Mouse (Mus musculus): ENCODE results near the gene Wdr43. TPM values are rescaled to one million over a fixed set of nuclear protein-coding genes. Genes with fewer than 3 reads are reported as not detected.
"Not testable (repeated sequence)": the region's sequence is repeated elsewhere in the genome, so short reads cannot be mapped to it uniquely, and the experiment has no call there.

Gene Wdr43
- total RNA-seq (2014; fragmentation: Nextera tagmentation) (109 and 131 TPM in 2 replicates), total RNA-seq (2017) (299 and 360 TPM in 2 replicates)

GRCm38 (mm10) chr17:71615638-71616318, at the start of gene Wdr43:
Gene Wdr43, plus strand, starts transcription at chr17:71615895.
- peak; percentile 97 for ATAC-seq (replicated peaks; ENCODE audit: poor library complexity, severe bottlenecking)

GRCm38 (mm10) chr17:71579176-71579705, 36.5 kb upstream of the Wdr43 start:
- peak; percentile 65; the same call in 1 of the 2 replicates for ATAC-seq (replicated peaks; ENCODE audit: poor library complexity, severe bottlenecking)

- ATAC-seq (replicated peaks; ENCODE audit: poor library complexity, severe bottlenecking) = no peak
Measured at GRCm38 (mm10) chr17:71597881-71598658, 17.6 kb upstream of the Wdr43 start.

- peak; percentile 92 for ATAC-seq (replicated peaks; ENCODE audit: poor library complexity, severe bottlenecking)
Measured at GRCm38 (mm10) chr17:71598659-71599554, 16.8 kb upstream of the Wdr43 start.

- peak; percentile 56 for ATAC-seq (replicated peaks; ENCODE audit: poor library complexity, severe bottlenecking)
Measured at GRCm38 (mm10) chr17:71616319-71617032, 781 bp downstream of the Wdr43 start.

- ATAC-seq (replicated peaks; ENCODE audit: poor library complexity, severe bottlenecking) = peak; percentile 11; the same call in 1 of the 2 replicates
Measured at GRCm38 (mm10) chr17:71617033-71617362, 1.3 kb downstream of the Wdr43 start.

GRCm38 (mm10) chr17:71617974-71618373, 2.3 kb downstream of the Wdr43 start:
- ATAC-seq (replicated peaks; ENCODE audit: poor library complexity, severe bottlenecking) = no peak

- no peak for ATAC-seq (replicated peaks; ENCODE audit: poor library complexity, severe bottlenecking)
Measured at GRCm38 (mm10) chr17:71631806-71632205, 16.1 kb downstream of the Wdr43 start.

GRCm38 (mm10) chr17:71633350-71633749, 17.7 kb downstream of the Wdr43 start:
- no peak for ATAC-seq (replicated peaks; ENCODE audit: poor library complexity, severe bottlenecking)

GRCm38 (mm10) chr17:71636786-71637185, 21.1 kb downstream of the Wdr43 start:
- ATAC-seq (replicated peaks; ENCODE audit: poor library complexity, severe bottlenecking) = no peak

- no peak for ATAC-seq (replicated peaks; ENCODE audit: poor library complexity, severe bottlenecking)
Measured at GRCm38 (mm10) chr17:71637750-71638265, 22.1 kb downstream of the Wdr43 start.

GRCm38 (mm10) chr17:71639056-71639455, 23.4 kb downstream of the Wdr43 start:
- ATAC-seq (replicated peaks; ENCODE audit: poor library complexity, severe bottlenecking) = not testable (repeated sequence)

GRCm38 (mm10) chr17:71640421-71641085, 24.9 kb downstream of the Wdr43 start:
- ATAC-seq (replicated peaks; ENCODE audit: poor library complexity, severe bottlenecking) = no peak

- ATAC-seq (replicated peaks; ENCODE audit: poor library complexity, severe bottlenecking) = peak; percentile 66
Measured at GRCm38 (mm10) chr17:71642190-71642589, 26.5 kb downstream of the Wdr43 start.

GRCm38 (mm10) chr17:71650011-71650410, 34.3 kb downstream of the Wdr43 start:
- no peak for ATAC-seq (replicated peaks; ENCODE audit: poor library complexity, severe bottlenecking)

- ATAC-seq (replicated peaks; ENCODE audit: poor library complexity, severe bottlenecking) = no peak
Measured at GRCm38 (mm10) chr17:71652495-71652894, 36.8 kb downstream of the Wdr43 start.

GRCm38 (mm10) chr17:71652934-71653333, 37.2 kb downstream of the Wdr43 start:
- ATAC-seq (replicated peaks; ENCODE audit: poor library complexity, severe bottlenecking) = no peak

- no peak for ATAC-seq (replicated peaks; ENCODE audit: poor library complexity, severe bottlenecking)
Measured at GRCm38 (mm10) chr17:71657521-71657920, 41.8 kb downstream of the Wdr43 start.

GRCm38 (mm10) chr17:71658666-71659065, 43.0 kb downstream of the Wdr43 start:
- ATAC-seq (replicated peaks; ENCODE audit: poor library complexity, severe bottlenecking) = no peak
